Mouse (Mus musculus) adrenal gland, postnatal 10 days (tissue): ENCODE data around the gene Grik4. TPM values are rescaled to one million over a fixed set of nuclear protein-coding genes. Genes with fewer than 3 reads are reported as not detected.
"Not testable (repeated sequence)": the region's sequence is repeated elsewhere in the genome, so short reads cannot be mapped to it uniquely, and the experiment has no call there.

Source experiments
- DNase-seq: peaks from one replicate; pipeline ENCODE4 v3.0.0; 2021; ENCODE audit warnings: mixed read lengths
- total RNA-seq, 2 experiments: library from RNA; stranded (reverse); gene quantifications; 2 replicates each; pipeline ENCODE4 v1.2.3; 2021

The Grik4 gene
- total RNA-seq, 2 experiments from 2014 or later, result 1.2 to 1.5 TPM

GRCm38 (mm10) chr9:42797276-42797675 lies 147.0 kb downstream of the Grik4 start:
- no peak for DNase-seq

GRCm38 (mm10) chr9:42795881-42796280 lies 148.4 kb downstream of the Grik4 start:
- peak; percentile 16 for DNase-seq

- no peak for DNase-seq
These were observed 150.3 kb downstream of the Grik4 start for GRCm38 (mm10) chr9:42794006-42794405.

- no peak for DNase-seq
These were observed 150.7 kb downstream of the Grik4 start for GRCm38 (mm10) chr9:42793581-42793980.

GRCm38 (mm10) chr9:42792381-42792780 lies 151.9 kb downstream of the Grik4 start:
- no peak for DNase-seq

GRCm38 (mm10) chr9:42791779-42792178 lies 152.5 kb downstream of the Grik4 start:
- no peak for DNase-seq

- DNase-seq, result no peak
These were observed 152.9 kb downstream of the Grik4 start for GRCm38 (mm10) chr9:42791346-42791745.

- peak; percentile 71 for DNase-seq
These were observed 155.8 kb downstream of the Grik4 start for GRCm38 (mm10) chr9:42788471-42788870.

GRCm38 (mm10) chr9:42786882-42787281 lies 157.4 kb downstream of the Grik4 start:
- no peak for DNase-seq

GRCm38 (mm10) chr9:42786286-42786685 lies 158.0 kb downstream of the Grik4 start:
- DNase-seq, result no peak

- DNase-seq, result no peak
These were observed 159.0 kb downstream of the Grik4 start for GRCm38 (mm10) chr9:42785173-42785830.

- no peak for DNase-seq
These were observed 160.9 kb downstream of the Grik4 start for GRCm38 (mm10) chr9:42783248-42783903.

- not testable (repeated sequence) for DNase-seq
These were observed 165.6 kb downstream of the Grik4 start for GRCm38 (mm10) chr9:42778471-42779263.

- no peak for DNase-seq
These were observed 166.4 kb downstream of the Grik4 start for GRCm38 (mm10) chr9:42777913-42778312.

- no peak for DNase-seq
These were observed 167.5 kb downstream of the Grik4 start for GRCm38 (mm10) chr9:42776804-42777203.

- DNase-seq, result no peak
These were observed 179.3 kb downstream of the Grik4 start for GRCm38 (mm10) chr9:42764823-42765560.

- no peak for DNase-seq
These were observed 185.5 kb downstream of the Grik4 start for GRCm38 (mm10) chr9:42758682-42759205.

- peak; percentile 66 for DNase-seq
These were observed 187.2 kb downstream of the Grik4 start for GRCm38 (mm10) chr9:42757012-42757640.

- no peak for DNase-seq
These were observed 189.6 kb downstream of the Grik4 start for GRCm38 (mm10) chr9:42754699-42755098.

- DNase-seq, result peak; percentile 36
These were observed 193.1 kb downstream of the Grik4 start for GRCm38 (mm10) chr9:42751160-42751559.

- DNase-seq, result peak; percentile 82
These were observed 194.1 kb downstream of the Grik4 start for GRCm38 (mm10) chr9:42750176-42750575.

GRCm38 (mm10) chr9:42745982-42746381 lies 198.3 kb downstream of the Grik4 start:
- no peak for DNase-seq
